Mouse (Mus musculus) gastrocnemius, adult 2 months (tissue): ENCODE data around the gene Hrh1. TPM values are rescaled to one million over a fixed set of nuclear protein-coding genes. Genes with fewer than 3 reads are reported as not detected.

Experiments
- DNase-seq: peaks from one replicate; pipeline ENCODE4 v3.0.0; 2022
- H3K27ac ChIP-seq: fragments of 200-600 bp; 2 replicates; pipeline ENCODE4 v1.8.1; 2022; ENCODE audit warnings: mild to moderate bottlenecking
- H3K4me3 ChIP-seq: fragments of 200-600 bp; 2 replicates; pipeline ENCODE4 v1.8.1; 2022; ENCODE audit warnings: mild to moderate bottlenecking, moderate library complexity
- CTCF ChIP-seq: fragments of 200-600 bp; IDR thresholded peaks from 2 replicates; pipeline ENCODE4 v1.8.1; 2022; ENCODE audit warnings: antibody characterized with exemption, mild to moderate bottlenecking, moderate library complexity
- intact Hi-C: fragments of 180-260 bp; cut with DNase I; formaldehyde crosslinking; loops from one replicate; pipeline ENCODE4 v1.15.1; 2025
- total RNA-seq, 2 experiments: library from RNA; stranded (reverse); gene quantifications; 2 replicates each; pipeline ENCODE4 v1.2.3; 2021

The Hrh1 gene
- total RNA-seq, 2 experiments from 2014 or later = 0.36 to 0.67 TPM

DNA sequence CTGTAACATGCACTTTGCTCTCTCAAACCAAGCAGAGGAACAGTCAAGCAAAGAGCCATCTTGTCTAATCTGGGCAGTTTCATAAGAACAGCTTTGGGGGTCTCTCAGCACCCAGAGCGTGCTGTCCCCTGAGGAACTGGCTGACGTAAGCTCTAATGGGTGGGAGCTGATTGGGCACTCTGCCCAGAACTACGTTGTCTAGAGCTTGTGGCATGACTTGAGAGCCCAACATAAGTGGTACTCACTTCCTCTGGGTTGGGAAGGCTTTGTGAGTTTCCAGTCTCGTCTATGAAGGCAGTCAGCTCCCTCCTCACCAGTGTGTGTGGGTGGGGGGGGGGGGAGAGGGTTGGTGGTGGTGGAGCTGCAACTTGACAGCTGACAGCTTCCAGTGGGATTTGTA lies 2.8 kb upstream of the Hrh1 start:
- no peak for DNase-seq
- H3K4me3 ChIP-seq = no peak overlapping the region
- no peak for TF ChIP-seq CTCF
- intact Hi-C loops = loop anchor here (5.0 kb wide), 1 partner anchor 38 kb away; no protein-coding TSS in a partner anchor
- H3K27ac ChIP-seq = no peak overlapping the region

DNA sequence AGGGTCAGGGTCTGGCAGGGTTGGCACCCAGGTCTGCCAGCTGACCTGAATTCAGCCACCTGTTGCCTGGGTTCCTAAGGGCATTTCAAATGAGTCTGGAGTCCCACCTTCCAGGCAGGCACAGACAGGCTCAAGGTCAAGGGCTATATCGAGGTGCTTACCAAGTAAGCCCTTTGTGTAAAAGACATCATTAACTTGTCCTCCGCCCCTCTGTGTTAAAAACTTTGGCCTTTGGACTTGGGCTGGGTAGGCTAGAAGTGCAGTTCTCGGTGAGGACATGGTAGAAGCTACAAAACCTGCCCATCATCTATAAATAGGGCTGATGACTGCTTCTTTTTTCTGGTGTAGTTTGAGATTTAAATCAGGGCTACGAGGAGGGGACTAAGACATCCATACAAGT lies 1.1 kb upstream of the Hrh1 start:
- no peak for TF ChIP-seq CTCF
- peak overlapping the region; percentile 24; the same call in 1 of the 2 replicates for H3K4me3 ChIP-seq
- intact Hi-C loops = loop anchor here (5.0 kb wide), 1 partner anchor 39 kb away; no protein-coding TSS in a partner anchor
- H3K27ac ChIP-seq = peak overlapping the region; percentile 31
- no peak for DNase-seq

DNA sequence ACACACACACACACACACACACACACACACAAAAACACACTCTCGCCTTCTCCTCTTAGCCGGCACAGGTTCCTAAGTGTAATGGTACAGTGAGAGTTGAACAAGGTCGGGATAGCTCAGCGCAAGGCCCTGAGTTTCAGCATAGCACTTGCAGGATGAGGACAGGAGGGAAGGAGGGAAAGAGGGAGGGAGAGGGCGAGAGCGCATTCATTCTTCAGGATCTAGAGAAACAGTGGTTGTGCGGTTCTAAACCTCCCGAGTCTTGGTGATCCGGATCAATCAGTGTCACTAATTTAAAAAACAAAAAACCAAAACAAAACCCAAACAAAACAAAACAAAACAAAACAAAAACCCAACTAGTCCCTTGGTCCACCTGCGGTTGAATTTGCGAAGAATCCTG lies 456 bp upstream of the Hrh1 start:
- Histone ChIP-seq H3K4me3 (peak overlapping the region; percentile 77), H3K27ac (peak overlapping the region; percentile 12)
- no peak for DNase-seq
- intact Hi-C loops = loop anchor here (5.0 kb wide), 1 partner anchor 40 kb away; no protein-coding TSS in a partner anchor
- no peak for TF ChIP-seq CTCF

DNA sequence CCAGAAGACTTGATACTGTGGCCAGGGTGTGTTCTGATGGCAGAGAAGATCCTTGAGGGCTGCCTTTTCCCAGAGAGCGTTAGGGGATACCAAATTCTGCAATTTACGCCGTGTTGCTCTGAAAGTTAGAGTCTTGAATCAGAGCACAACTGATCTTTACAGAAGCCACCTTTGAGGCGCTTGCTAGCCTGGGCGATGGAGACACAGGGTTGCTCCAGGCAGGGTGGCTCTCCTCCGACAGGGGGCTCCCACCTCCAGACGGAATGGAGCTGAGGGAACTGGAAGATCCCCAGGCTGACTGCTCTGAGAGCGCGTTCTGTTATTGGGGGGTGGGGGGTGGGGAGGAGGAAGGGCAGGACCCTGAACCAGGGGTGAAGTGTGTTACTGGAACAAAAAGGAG lies 890 bp downstream of the Hrh1 start:
- peak; percentile 46 for TF ChIP-seq CTCF
- H3K4me3 ChIP-seq = peak overlapping the region; percentile 77
- peak; percentile 55 for DNase-seq
- peak overlapping the region; percentile 12 for H3K27ac ChIP-seq
- intact Hi-C loops = loop anchor here (5.0 kb wide), 1 partner anchor 41 kb away; no protein-coding TSS in a partner anchor

DNA sequence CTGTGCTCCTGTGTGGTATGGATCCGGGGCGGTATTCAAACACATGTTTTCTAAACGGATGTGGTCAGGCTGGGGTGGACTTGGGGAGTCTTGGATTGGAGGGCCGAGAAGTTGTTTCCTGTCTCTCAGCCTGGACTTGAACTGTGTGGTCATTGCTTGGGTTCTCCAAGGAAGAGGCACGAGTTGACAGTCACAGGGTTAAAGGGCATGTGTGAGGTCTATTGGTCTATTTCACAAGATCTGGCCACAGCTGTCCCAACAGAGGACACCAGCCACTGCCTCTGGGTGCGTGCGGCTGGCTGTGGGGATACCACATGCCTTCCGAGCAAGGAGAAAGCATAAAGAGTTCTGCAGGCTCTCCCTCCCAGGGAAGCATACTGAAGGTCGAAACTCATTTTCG lies 2.7 kb downstream of the Hrh1 start:
- no peak overlapping the region for H3K4me3 ChIP-seq
- no peak overlapping the region for H3K27ac ChIP-seq
- TF ChIP-seq CTCF = no peak
- intact Hi-C loops = no loop called here
- no peak for DNase-seq

DNA sequence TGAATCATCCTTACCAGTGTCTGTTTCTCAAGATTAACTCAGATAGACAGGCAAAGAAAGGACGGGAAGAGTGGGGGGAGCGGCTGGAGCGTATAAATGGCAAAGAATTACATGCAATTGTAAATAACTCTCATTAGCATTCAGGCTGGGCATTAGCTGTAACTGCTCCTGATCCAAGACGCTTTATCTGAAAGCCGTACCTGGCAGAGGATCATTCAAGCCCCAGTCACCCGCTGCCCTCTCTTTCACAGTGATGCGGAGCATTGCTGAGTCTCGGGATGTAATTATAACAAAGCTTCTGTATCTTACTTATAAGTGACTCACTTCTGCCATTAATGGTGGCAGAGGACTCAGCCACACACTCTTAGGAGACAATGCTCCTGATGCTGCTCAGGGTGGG lies 3.1 kb downstream of the Hrh1 start:
- H3K27ac ChIP-seq = no peak overlapping the region
- no peak overlapping the region for H3K4me3 ChIP-seq
- no peak for DNase-seq
- TF ChIP-seq CTCF = no peak
- intact Hi-C loops = no loop called here

DNA sequence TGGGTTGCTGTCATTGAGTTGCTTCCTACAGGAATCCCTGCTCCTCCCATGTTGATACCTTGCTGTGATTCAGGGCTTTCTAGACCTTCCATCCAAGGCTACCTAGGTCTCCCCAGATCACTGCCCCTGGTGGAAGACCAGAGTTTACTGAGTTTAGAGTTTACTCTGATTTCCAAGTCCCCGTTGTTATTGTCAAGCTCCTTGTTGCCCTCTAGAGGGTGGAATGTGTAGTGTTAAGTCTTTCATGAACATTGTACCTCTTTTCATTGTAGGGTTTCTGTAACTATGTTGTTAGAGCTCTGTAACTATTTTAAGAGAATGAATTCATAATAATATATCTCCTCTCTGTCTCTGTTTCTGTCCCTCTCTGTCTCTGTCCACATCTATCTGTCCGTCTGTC lies 4.4 kb downstream of the Hrh1 start:
- H3K27ac ChIP-seq = no peak overlapping the region
- DNase-seq = no peak
- intact Hi-C loops = no loop called here
- peak; percentile 41 for TF ChIP-seq CTCF
- H3K4me3 ChIP-seq = no peak overlapping the region

DNA sequence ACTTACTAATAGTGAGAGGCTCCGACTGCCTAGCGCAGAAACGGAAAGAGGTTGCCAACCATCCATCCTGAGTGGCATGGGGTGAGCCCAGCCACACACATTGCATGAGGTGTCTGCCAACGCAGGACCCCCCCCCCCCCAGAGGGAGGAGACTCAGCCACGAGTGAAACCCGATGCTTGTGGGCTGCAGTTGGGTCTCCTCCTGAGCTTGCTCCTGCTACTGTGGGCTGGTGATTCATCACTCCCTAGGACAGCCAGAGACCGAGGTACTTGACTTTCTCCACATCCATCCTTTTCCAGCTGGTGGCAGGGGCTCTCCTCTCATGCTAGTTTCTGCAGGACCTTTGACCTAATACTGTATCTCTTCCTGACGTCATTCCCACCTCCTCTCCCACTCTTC lies 5.9 kb downstream of the Hrh1 start:
- no peak overlapping the region; the same call in 1 of the 2 replicates for H3K4me3 ChIP-seq
- TF ChIP-seq CTCF = no peak
- intact Hi-C loops = no loop called here
- H3K27ac ChIP-seq = no peak overlapping the region
- no peak for DNase-seq

DNA sequence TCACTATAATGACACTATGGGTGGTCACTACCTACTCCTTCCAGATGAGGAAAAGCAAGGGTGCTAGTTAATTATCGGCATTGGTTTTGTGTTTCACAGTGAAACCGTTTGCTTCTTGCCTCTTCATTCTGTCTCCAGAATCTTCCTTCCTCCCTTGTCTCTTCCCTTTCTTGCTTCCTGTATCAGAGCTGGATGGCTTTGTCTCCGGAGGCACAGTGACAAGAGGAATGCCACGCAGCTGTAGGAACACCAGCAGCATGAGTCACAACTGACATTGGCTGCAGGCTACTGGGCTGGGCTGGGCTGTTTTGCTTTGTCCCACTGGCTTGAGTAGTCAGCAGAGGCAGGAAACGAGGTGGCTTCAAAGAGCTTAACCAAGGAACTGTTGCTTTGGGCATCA lies 6.4 kb downstream of the Hrh1 start:
- TF ChIP-seq CTCF = no peak
- Histone ChIP-seq H3K4me3 (no peak overlapping the region; the same call in 1 of the 2 replicates), H3K27ac (no peak overlapping the region)
- intact Hi-C loops = no loop called here
- no peak for DNase-seq

DNA sequence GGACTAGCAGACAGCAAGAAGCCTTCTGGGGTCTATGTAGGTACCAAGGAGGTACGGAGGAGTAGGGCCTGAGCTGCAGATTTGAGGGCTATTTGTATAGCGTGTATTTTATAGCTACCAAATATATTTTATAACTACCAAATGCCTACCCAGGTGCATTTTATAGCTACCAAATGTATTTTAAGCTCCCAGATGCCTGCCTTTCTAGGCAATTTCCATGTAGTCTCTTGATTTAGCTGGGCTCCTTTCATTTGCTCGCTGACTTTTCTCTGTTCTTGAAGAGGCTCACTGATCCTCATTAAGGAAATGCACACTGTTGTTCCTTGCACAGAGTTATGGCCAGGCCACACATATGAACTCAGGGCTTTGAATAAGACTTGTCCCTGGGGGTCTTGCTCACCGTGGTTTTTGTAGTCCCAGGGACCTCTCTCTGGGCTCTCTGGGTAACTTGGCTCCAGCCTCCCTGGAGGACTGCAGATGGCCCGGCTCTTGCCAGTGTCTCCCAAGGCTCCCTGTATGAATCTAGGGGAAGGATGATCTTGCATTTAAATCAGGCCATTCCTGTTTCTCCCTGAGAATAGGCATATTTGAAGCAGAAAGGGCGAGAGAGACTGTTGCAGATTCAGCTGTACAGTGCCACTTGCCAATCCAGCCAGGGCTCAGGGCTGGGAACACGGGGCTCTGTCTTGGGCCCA lies 7.2 kb downstream of the Hrh1 start:
- no peak for DNase-seq
- no peak for TF ChIP-seq CTCF
- H3K27ac ChIP-seq = no peak overlapping the region
- no peak overlapping the region for H3K4me3 ChIP-seq
- intact Hi-C loops = loop anchor here (5.0 kb wide), 2 partner anchors 52 to 292 kb away; no protein-coding TSS in a partner anchor

DNA sequence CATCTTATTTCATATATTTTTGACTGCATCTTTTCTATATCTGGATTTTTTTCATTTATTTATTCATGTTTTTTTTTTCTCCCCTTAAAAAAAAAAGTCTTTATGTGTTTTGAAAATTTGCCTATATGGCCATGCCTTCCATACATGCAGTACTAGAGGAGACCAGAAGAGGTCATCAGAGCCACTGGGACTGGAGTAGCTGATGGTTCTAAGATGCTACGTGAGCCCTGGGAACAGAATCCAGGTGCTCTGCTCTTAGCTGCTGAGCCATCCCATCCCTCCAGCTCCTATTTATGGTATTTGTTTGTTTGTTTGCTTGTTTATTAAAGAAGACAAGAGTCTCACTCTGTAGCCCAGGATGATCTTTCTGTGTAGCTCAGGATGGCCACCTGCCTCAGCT lies 8.9 kb downstream of the Hrh1 start:
- no peak for DNase-seq
- TF ChIP-seq CTCF = peak; percentile 69
- Histone ChIP-seq H3K27ac (no peak overlapping the region), H3K4me3 (no peak overlapping the region)
- intact Hi-C loops = loop anchor here (5.0 kb wide), 2 partner anchors 51 to 291 kb away; no protein-coding TSS in a partner anchor

DNA sequence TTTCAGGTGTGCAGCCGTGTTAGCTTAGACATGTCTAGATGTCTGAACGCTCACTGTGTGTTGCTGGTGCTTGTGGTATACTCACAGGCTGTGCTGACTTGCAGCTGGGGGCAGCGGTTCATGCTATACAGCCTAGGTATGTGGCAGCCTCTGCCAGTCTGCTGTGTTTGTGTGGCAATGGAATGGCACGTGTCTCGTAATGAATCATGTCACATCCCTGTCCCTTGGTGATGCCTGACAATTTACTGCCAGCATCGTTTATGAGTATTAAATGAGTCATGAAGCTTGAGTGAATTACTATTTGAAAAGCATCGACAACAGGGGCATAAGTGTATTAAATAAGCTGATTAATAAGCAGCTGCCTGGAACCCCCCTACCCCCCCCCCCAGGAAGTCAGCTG lies 9.3 kb downstream of the Hrh1 start:
- DNase-seq = no peak
- intact Hi-C loops = loop anchor here (5.0 kb wide), 2 partner anchors 50 to 290 kb away; no protein-coding TSS in a partner anchor
- TF ChIP-seq CTCF = no peak
- no peak overlapping the region for H3K27ac ChIP-seq
- no peak overlapping the region for H3K4me3 ChIP-seq

DNA sequence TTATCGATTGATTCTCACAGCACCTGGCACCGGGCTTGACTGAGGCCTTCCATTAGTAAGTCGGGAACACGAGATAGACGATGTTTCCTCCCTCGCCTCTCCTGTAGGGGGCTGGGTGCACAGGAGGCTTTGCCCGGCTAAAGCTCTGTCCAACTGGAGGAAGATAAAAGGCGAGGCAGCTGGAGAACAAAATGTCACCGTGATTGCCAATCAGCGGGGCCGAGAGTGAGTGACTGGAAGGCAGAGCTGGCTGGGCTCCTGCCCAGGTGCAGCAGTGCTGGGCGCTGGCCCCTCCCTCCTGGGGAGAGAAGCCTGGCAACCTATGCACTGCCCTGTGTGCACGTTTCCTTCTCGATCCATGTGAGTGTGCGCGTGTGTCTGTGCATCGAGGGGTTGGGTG lies 10.5 kb downstream of the Hrh1 start:
- H3K4me3 ChIP-seq = no peak overlapping the region
- TF ChIP-seq CTCF = no peak
- no peak for DNase-seq
- H3K27ac ChIP-seq = no peak overlapping the region
- intact Hi-C loops = loop anchor here (5.0 kb wide), 2 partner anchors 49 to 289 kb away; no protein-coding TSS in a partner anchor

DNA sequence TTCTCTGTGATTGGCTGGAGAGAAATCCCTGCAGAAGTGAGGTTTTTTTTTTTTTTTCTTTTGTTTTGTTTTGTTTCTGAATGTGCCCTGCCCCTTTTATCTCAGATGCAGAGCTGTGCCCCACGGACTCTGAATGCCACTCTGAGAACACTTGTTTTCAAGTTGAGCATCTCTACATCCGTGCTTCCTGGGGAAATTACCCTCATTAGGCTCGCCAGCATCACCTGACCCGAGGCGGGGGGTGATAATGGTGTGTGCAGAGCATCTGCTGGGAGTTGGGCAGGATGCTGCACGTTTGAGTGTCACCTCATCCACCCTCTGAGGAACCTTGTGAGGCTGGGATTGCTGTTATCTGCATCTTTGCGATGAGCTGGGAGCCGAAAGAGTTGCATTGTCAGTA lies 14.2 kb downstream of the Hrh1 start:
- no peak for TF ChIP-seq CTCF
- DNase-seq = no peak
- intact Hi-C loops = no loop called here
- no peak overlapping the region for H3K4me3 ChIP-seq
- H3K27ac ChIP-seq = no peak overlapping the region
